Mouse (Mus musculus): ENCODE measurements around the gene Gm20826. TPM values are rescaled to one million over a fixed set of nuclear protein-coding genes. Genes with fewer than 3 reads are reported as not detected.
"Not testable (repeated sequence)": the region's sequence is repeated elsewhere in the genome, so short reads cannot be mapped to it uniquely, and the experiment has no call there.

The Gm20826 gene
- not detected in 2 replicates for polyA plus RNA-seq (2014; fragmentation: Nextera tagmentation; extraction: Ambion mirVana)

GRCm38 (mm10) chrY:7638389-7638788 lies at the start of gene Gm20826:
Gm20826 (minus strand) TSS chrY:7638489.
- H3K9ac ChIP-seq; H3K27me3 ChIP-seq (ENCODE audit: control insufficient read depth, insufficient read depth, low read length); H3K9me3 ChIP-seq (ENCODE audit: control insufficient read depth, low read length); H3K4me1 ChIP-seq (replicated peaks; ENCODE audit: control insufficient read depth, insufficient read depth, low read length); H3K4me3 ChIP-seq (replicated peaks; ENCODE audit: low read length); H3K27ac ChIP-seq; H3K4me2 ChIP-seq (replicated peaks); ATAC-seq (ENCODE audit: low FRiP score); DNase-seq (ENCODE audit: low spot score); H3K36me3 ChIP-seq (replicated peaks; ENCODE audit: control insufficient read depth, insufficient read depth): not testable (repeated sequence)
- no CpG with 5 or more reads among the region's 3 CpGs for WGBS

Other genes with a start within 250 kb of the Gm20826 start
- not detected in 2 replicates for gene Gm21788, start 233.5 kb downstream of the Gm20826 start, polyA plus RNA-seq (2014; fragmentation: Nextera tagmentation; extraction: Ambion mirVana)
- not detected in 2 replicates for gene Gm28576, start 84.5 kb upstream of the Gm20826 start, polyA plus RNA-seq (2014; fragmentation: Nextera tagmentation; extraction: Ambion mirVana)